Mouse (Mus musculus): ENCODE results near the gene Sycp2.
"Not testable (repeated sequence)": the region's sequence is repeated elsewhere in the genome, so short reads cannot be mapped to it uniquely, and the experiment has no call there.

Sycp2 gene

DNA sequence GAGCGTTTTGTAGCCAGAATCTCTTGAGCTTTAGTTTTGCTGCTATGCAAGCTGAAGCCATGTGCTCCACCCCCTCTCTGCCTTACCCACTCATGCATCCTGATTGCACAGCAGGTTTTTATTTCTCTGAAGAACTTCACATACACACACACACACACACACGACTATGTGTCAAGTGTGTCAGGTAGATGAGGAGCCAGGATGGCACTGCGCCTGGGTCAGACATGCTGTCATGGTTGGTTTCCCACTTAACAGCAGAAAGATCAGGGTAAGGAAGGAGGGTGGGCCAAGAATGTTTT is 7.6 kb upstream of the Sycp2 start:
- in situ Hi-C loops (cut with MboI; ENCODE audit: low pct_unique_long_range_greater_than_20kb in 1 of 2, low sequenced_read_pairs in 2 of 2, unreplicated experiment in 1 of 2) = no loop called here

DNA sequence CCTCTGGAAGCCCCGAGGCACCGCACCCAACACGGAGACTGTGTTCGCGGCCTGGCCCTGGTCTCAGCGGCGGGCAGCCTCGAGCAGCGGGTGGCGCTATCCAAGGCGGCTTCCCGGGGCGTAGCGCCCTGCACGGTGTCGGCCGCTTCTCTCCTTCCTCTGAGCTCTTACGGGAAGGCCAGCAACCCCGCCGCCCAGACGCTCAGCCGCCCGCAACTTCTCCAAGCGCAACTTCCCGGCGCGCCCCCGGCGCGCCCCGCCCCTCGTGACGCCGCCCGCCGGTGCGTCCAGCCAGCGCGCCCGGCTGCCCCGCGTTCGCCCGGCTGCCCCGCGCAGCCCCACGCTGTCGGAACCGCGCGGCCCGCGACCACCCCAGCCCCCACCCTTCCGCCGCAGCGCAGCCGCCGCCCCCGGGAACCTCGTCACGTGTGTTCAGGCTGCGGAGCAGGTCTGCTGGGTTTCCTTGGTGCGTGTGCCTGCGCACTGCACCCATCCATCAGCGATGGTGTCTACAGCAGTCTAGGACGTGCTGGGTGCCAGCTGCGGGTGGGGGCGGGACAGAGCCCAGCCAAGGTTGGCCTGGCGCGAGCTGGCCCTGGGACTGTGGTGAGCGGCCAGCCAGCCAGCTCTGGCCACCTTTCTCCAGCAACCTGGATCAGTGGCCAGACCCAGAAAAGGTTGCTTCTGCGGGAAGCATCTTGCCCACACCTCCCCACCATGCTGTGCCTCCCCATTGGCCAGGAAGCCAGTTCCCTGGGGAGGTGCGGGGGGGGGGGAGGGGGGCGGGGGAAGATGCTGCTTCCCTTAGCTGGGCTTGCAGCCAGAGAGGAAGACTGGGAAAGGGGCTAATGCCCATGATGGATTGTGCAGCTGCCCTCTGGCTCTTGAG is 7.0 kb upstream of the Sycp2 start, which contains the start of the genes Ppp1r3d and Fam217b:
Ppp1r3d (minus strand) TSS at position 212 of the 889 bp plus-strand sequence.
Fam217b (plus strand) TSS at position 264 of the 889 bp plus-strand sequence.
- in situ Hi-C loops (cut with MboI; ENCODE audit: low pct_unique_long_range_greater_than_20kb in 1 of 2, low sequenced_read_pairs in 2 of 2, unreplicated experiment in 1 of 2) = no loop called here

DNA sequence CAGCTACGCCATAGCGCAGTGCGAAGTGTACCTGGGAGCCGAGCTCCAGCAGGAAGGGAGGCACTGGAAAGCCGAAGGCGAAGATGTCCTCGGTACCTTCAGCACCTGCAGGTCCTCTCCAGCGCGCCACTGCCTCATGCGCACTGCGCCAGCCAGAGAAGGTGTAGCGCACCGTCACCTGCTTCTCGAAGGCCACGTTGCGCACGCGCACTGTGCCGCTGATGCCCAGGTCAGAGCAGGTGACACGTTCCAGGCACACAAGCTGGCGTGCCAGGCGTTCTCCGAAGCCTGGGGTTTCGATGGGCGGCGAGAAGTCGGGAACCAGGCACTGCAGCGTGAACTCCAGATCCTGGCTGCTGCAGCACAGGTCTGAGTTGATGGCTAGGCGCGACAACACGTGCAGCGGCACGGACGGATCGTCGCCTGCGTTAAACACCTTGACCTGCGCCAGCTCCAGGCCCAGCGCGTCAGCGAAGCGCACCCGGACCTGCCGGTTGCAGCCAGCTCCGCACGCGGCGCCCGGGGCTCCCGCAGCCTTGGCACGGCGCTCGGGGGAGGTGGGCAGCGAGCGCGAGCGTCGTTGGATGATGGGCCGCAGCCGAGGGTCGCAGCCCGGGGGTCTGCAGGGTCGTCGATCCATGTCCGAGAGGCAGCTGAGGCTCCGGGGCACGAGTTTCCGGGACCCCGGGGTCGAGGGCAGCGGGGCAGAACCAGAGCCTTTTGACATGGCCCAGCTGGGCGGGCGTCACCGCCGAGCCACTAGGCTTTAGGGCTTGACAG is 6.2 kb upstream of the Sycp2 start:
- in situ Hi-C loops (cut with MboI; ENCODE audit: low pct_unique_long_range_greater_than_20kb in 1 of 2, low sequenced_read_pairs in 2 of 2, unreplicated experiment in 1 of 2) = no loop called here

- in situ Hi-C loops (cut with MboI; ENCODE audit: low pct_unique_long_range_greater_than_20kb in 1 of 2, low sequenced_read_pairs in 2 of 2, unreplicated experiment in 1 of 2) = no loop called here
These were observed 5.6 kb upstream of the Sycp2 start for GRCm38 (mm10) chr2:178413081-178413480.

DNA sequence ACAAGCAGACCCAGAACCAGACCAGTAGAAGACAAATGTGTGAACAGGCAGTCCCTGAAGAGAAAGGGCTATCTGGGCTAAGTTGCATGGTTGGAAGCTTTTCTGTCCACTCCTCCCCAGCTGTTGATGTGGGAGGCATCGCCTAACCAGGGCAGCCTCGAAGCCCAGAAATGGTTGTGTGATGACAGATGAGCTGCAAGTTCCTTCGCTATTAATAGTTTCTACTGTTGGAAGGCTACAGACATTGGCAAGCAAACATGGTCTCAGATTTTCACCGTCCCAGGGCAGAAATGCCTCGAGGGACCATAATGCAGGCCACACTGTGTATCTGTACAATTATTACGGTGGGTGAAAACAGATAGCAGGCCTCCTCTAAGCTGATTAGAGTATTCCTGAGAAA is 5.1 kb upstream of the Sycp2 start:
- in situ Hi-C loops (cut with MboI; ENCODE audit: low pct_unique_long_range_greater_than_20kb in 1 of 2, low sequenced_read_pairs in 2 of 2, unreplicated experiment in 1 of 2) = no loop called here

GRCm38 (mm10) chr2:178410286-178410685 is 2.8 kb upstream of the Sycp2 start:
- in situ Hi-C loops (cut with MboI; ENCODE audit: low pct_unique_long_range_greater_than_20kb in 1 of 2, low sequenced_read_pairs in 2 of 2, unreplicated experiment in 1 of 2) = no loop called here

GRCm38 (mm10) chr2:178409024-178409423 is 1.5 kb upstream of the Sycp2 start:
- in situ Hi-C loops (cut with MboI; ENCODE audit: low pct_unique_long_range_greater_than_20kb in 1 of 2, low sequenced_read_pairs in 2 of 2, unreplicated experiment in 1 of 2) = no loop called here

DNA sequence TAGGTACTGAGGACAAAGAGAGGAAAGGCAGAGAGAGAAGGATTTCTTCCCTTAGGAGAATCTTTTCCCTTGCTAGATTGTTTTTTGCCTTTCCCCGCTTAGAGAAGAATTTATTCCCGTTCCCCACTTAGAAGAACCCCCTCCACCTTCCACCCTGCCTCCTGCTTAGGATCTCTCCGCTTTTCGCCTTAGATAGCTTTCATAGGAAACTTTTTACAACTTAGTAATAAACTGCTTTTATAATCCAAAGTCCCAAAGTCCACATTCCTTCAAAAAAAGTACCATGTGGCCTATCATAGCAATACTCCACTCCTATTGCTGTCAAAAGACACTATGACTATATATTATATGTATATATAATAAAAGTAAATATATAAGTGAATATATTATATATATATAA is 64.9 kb downstream of the Sycp2 start:
- in situ Hi-C loops (cut with MboI; ENCODE audit: low pct_unique_long_range_greater_than_20kb in 1 of 2, low sequenced_read_pairs in 2 of 2, unreplicated experiment in 1 of 2) = no loop called here

DNA sequence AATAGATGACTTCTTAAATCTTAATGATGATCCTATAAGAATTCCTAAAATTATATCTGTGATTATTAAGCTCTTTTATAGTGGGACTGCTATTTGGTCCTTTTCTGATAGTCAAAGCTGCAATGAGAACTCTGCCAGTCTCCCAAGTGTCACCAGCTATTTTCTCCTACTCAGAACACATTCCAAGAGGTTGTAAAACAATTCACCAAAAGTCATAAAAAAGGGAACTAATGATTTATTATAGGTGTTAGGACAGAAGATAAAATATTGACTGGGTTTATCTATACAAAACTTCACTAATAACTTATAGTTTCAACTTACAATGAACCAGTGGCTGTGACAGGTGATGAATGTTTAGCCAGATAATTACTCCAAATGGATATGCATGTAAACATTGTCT is 65.4 kb downstream of the Sycp2 start:
- in situ Hi-C loops (cut with MboI; ENCODE audit: low pct_unique_long_range_greater_than_20kb in 1 of 2, low sequenced_read_pairs in 2 of 2, unreplicated experiment in 1 of 2) = not testable (repeated sequence)

DNA sequence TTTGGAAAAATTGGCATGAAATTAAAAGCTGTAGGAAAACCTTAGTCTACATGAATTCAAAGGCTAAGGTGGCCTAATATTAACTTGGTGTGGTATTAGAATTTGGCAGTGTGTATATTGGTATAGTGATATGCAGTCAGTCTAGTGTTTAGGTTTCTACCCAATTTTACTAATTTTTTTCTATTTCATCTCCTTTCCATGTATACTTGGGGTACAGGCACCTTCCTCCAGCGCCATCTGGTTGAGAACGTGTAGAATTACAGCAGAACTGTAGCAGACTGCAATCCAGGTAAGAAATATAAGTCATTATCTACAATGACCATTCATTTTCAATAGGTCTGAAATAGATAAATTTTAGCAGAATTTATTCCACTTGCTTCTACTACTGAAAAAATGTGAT is 68.4 kb downstream of the Sycp2 start:
- in situ Hi-C loops (cut with MboI; ENCODE audit: low pct_unique_long_range_greater_than_20kb in 1 of 2, low sequenced_read_pairs in 2 of 2, unreplicated experiment in 1 of 2) = no loop called here

DNA sequence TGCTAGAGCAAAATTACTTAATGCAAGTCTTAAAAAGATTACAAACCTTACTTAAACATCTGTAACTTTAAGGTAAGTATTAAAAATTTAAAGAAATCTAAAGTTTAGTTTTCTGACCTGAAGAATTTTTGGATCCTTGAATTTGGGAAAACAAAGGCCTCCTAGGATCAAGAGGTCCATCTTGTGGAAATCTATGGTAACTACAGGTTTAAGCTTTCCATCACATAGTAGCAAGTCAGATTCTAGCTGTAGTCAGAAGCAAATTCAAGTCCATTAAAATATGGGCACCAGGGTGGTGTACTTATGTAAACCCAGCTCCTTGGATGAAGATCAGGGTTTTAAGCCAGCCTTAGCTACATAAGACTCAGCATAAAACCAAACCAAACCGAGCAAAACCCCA is 69.6 kb downstream of the Sycp2 start:
- in situ Hi-C loops (cut with MboI; ENCODE audit: low pct_unique_long_range_greater_than_20kb in 1 of 2, low sequenced_read_pairs in 2 of 2, unreplicated experiment in 1 of 2) = no loop called here

DNA sequence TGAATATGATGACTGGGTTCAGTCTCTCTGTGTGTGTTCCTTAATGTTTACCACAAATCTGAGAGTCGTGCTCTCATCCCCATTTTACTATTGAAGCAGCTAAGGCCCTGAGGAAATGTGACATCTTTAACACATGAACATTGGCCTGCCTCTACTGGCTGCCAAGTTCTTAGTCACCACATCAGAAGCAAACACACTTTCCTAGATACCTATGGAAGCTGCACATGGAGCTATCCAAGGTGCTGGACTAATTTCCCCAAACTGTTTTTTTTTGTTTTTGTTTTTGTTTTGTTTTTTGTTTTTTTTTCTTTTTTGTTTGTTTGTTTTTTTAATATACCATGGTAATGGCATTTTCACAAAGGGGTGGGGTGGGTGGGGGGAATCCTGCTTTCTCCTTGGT is 77.5 kb downstream of the Sycp2 start:
- in situ Hi-C loops (cut with MboI; ENCODE audit: low pct_unique_long_range_greater_than_20kb in 1 of 2, low sequenced_read_pairs in 2 of 2, unreplicated experiment in 1 of 2) = no loop called here

GRCm38 (mm10) chr2:178329551-178329950 is 77.9 kb downstream of the Sycp2 start:
- in situ Hi-C loops (cut with MboI; ENCODE audit: low pct_unique_long_range_greater_than_20kb in 1 of 2, low sequenced_read_pairs in 2 of 2, unreplicated experiment in 1 of 2) = no loop called here

DNA sequence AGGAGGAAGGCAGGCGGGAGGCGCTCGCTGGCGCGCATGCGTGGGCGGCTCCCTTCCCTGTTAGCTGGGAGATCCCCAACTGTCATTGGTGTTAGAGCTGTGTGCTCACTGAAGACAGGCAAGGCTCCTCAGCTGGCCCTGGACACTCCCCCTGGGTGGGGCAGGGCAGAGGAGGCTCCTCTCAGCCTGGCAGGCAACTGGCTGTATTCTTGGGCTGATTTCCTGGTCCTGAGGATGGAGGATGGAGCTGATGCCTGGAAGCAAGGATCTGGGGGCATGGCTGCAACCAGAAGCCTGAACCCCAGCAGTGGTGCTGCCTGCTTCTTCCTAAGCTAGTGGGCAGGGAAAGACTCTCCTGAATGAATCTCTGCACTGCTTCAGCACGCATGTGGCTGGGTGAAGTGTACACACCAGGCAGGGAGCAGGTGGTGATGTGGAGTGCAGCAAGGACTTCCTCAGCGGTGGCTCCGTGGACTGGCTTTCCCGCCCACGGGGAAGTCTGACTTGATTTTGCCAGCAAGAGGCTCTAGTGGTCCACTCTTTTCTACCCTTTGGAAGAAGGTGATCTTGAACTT is 79.9 kb downstream of the Sycp2 start:
- in situ Hi-C loops (cut with MboI; ENCODE audit: low pct_unique_long_range_greater_than_20kb in 1 of 2, low sequenced_read_pairs in 2 of 2, unreplicated experiment in 1 of 2) = no loop called here

GRCm38 (mm10) chr2:178326750-178327465 is 80.6 kb downstream of the Sycp2 start:
- in situ Hi-C loops (cut with MboI; ENCODE audit: low pct_unique_long_range_greater_than_20kb in 1 of 2, low sequenced_read_pairs in 2 of 2, unreplicated experiment in 1 of 2) = no loop called here

GRCm38 (mm10) chr2:178326067-178326466 is 81.4 kb downstream of the Sycp2 start:
- in situ Hi-C loops (cut with MboI; ENCODE audit: low pct_unique_long_range_greater_than_20kb in 1 of 2, low sequenced_read_pairs in 2 of 2, unreplicated experiment in 1 of 2) = no loop called here

- in situ Hi-C loops (cut with MboI; ENCODE audit: low pct_unique_long_range_greater_than_20kb in 1 of 2, low sequenced_read_pairs in 2 of 2, unreplicated experiment in 1 of 2) = no loop called here
These were observed 82.7 kb downstream of the Sycp2 start for GRCm38 (mm10) chr2:178324818-178325217.

DNA sequence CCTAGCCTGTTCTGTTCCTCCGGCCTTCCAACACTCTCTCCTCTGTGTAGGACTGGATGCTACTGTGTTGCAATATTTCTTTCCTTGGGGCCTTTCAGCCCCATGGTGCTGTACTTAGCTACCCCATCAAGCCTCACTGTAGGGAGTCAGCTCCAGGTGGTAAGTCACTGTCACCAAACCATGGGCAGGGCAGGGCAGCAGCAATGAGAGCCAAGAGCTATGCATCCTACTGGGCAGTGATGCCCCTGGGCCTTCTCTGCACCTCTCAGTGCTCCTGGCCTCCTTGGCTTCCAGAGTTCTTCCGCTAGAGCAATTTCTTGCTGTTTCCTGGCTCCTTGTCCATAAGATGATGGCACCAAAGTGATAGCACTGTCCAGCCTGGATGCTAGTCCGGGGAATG is 83.1 kb downstream of the Sycp2 start:
- in situ Hi-C loops (cut with MboI; ENCODE audit: low pct_unique_long_range_greater_than_20kb in 1 of 2, low sequenced_read_pairs in 2 of 2, unreplicated experiment in 1 of 2) = no loop called here

- in situ Hi-C loops (cut with MboI; ENCODE audit: low pct_unique_long_range_greater_than_20kb in 1 of 2, low sequenced_read_pairs in 2 of 2, unreplicated experiment in 1 of 2) = no loop called here
These were observed 86.2 kb downstream of the Sycp2 start for GRCm38 (mm10) chr2:178321271-178321670.
